Mouse (Mus musculus): ENCODE measurements around the gene Prelid1. TPM values are rescaled to one million over a fixed set of nuclear protein-coding genes. Genes with fewer than 3 reads are reported as not detected.
A peak's percentile ranks its signal among the peaks of the same experiment; 100 is the strongest.

The Prelid1 gene
- total and polyA plus RNA-seq, 2 experiments from 2014 or later, result 159 to 313 TPM

DNA sequence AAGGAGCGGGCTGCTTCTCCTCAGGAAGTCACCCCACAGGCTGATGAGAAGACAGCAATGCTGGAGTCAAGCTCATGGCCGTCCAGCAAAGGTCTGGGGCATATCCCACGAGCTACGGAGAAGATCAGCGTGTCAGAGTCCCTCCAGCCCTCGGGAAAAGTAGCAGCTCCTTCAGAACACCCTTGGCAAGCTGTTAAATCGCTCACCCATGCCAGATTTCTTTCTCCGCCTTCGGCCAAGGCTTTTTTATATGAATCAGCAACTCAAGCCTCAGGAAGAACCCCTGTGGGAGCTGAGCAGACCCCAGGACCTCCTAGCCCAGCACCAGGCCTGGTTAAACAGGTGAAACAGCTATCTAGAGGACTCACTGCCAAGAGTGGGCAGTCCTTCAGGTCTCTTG lies 7.2 kb upstream of the Prelid1 start:
- Histone ChIP-seq H3K4me1 (ENCODE audit: insufficient read depth) (no peaks in the 10 kb centered on the region), H3K4me3 (ENCODE audit: low read depth, low read length) (no peak overlapping the region), H3K27ac (ENCODE audit: low read depth, low read length) (no peak overlapping the region), H3K9me3 (ENCODE audit: low read length) (no peaks in the 10 kb centered on the region), H3K9ac (no peak overlapping the region), H3K27me3 (ENCODE audit: insufficient read depth, low read length) (no peaks in the 10 kb centered on the region), H3K4me2 (ENCODE audit: low read depth) (no peak overlapping the region), H3K36me3 (ENCODE audit: insufficient read depth) (peaks cover 73% of the 10 kb centered on the region)
- no peak for ATAC-seq
- TF ChIP-seq CTCF (IDR thresholded peaks at IDR 0.05; ENCODE audit: low read depth), result no peak
- no peak for DNase-seq
- WGBS, result 83% methylated on average over 9 of the region's 9 CpGs

DNA sequence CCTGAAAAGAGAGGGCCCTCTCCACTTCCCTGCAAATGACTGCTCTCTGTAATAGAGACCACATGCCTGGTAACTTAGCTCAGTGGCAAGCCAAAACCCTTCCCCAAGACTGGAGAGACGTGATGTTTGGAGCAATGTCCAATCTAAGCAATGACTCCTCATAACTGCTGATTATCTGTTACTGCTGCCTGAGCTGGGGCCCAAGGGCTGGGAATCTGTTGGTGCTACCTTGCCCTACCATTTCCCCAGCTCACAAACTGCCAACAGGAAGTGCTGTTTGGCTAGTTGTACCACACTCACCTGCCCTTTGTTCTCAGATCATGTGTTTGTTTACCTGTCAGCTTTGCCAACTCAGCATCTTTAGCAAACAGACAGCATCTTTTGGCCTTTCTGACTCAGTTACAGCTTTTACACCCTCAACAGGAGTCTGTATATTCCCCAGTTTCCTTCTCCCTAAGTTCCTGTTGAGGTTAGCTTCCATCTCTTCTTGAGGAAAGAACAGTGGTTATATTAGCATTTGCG lies 5.3 kb upstream of the Prelid1 start:
- Histone ChIP-seq H3K4me3 (ENCODE audit: low read depth, low read length) (no peak overlapping the region), H3K27me3 (ENCODE audit: insufficient read depth, low read length) (no peaks in the 10 kb centered on the region), H3K27ac (ENCODE audit: low read depth, low read length) (no peak overlapping the region), H3K9ac (no peak overlapping the region), H3K36me3 (ENCODE audit: insufficient read depth) (peaks cover 70% of the 10 kb centered on the region), H3K4me1 (ENCODE audit: insufficient read depth) (no peaks in the 10 kb centered on the region), H3K4me2 (ENCODE audit: low read depth) (no peak overlapping the region), H3K9me3 (ENCODE audit: low read length) (no peaks in the 10 kb centered on the region)
- WGBS, result 88% methylated on average over 2 of the region's 2 CpGs
- no peak for DNase-seq
- TF ChIP-seq CTCF (IDR thresholded peaks at IDR 0.05; ENCODE audit: low read depth), result no peak
- no peak for ATAC-seq

- Histone ChIP-seq H3K4me2 (ENCODE audit: low read depth) (no peak overlapping the region), H3K27ac (ENCODE audit: low read depth, low read length) (no peak overlapping the region), H3K4me3 (ENCODE audit: low read depth, low read length) (no peak overlapping the region), H3K9ac (no peak overlapping the region), H3K27me3 (ENCODE audit: insufficient read depth, low read length) (no peaks in the 10 kb centered on the region), H3K36me3 (ENCODE audit: insufficient read depth) (peaks cover 39% of the 10 kb centered on the region), H3K9me3 (ENCODE audit: low read length) (no peaks in the 10 kb centered on the region), H3K4me1 (ENCODE audit: insufficient read depth) (peaks cover 12% of the 10 kb centered on the region; the same call in 1 of the 2 replicates)
- WGBS, result 83% methylated on average over 3 of the region's 3 CpGs
- TF ChIP-seq CTCF (IDR thresholded peaks at IDR 0.05; ENCODE audit: low read depth), result no peak
- no peak for DNase-seq
- ATAC-seq, result no peak
These were observed 1.9 kb upstream of the Prelid1 start for GRCm38 (mm10) chr13:55318351-55318750.

DNA sequence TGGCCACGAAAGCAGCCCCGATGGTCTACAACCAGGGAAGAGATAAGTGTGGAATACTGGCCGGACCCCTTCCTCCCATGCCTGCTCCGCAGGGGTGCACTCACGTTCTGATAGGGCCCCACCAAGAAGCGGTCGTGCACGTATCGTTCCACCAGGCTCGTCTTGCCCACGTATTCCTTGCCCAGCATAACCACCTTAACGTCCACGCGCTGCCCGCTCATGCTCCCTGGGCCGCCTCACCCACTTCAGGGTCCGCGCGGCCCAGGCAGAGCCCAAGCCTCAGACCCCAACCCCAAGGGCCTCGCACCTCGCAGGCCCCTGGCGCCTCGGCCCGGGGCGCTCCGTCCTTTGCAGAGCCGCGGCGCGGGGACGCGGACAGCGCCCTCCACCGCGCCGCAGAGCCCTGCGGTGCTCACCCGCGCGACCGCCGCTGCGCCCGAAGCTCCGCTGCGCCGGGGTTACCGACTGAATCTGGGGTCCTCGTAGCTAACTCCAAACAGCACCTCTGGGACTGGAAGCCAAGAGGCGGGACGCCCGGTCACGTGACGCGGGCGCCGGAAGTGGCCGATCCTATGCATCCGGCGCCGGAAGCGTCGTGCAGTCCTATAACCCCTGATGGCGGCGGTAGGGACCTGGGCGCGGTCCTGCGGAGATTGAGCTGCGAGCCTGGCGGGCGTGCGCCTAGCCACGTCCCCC lies 1.3 kb downstream of the Prelid1 start, which contains the start of gene Rab24:
Gene Rab24 (minus strand): TSS at position 513 of the 696 bp plus-strand sequence.
- WGBS, result 2% methylated on average over 71 of the region's 73 CpGs

DNA sequence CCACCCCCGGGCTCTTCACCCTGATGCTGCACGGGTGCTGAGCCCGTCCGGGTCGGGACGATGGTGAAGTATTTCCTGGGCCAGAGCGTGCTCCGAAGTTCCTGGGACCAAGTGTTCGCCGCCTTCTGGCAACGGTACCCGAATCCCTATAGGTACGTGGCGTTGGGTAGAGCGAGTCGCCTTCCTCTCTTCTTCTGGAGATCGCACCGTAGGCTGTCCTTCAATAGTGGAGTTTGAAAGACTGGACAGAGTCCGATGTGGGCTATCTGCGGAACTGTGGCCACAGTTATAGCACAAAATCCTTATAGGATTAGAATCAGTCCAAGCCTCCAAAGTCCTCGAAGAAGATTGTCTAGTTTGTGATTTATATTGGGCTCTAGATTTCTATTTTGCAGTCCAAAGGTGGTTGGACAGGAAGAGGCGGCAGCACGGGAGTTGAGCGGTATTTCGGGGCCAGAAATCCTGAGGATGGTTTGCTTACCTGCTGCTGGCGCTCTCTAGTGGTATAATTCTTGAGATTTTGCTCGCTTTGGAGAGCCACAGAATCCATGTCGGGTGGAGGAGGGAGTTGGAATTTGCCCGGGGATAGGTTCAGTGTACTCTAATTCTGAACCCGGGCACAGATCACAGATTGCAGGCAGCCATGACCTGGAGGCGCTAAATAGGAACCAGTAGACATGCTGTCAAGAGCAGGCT lies 2.0 kb downstream of the Prelid1 start:
- peak; percentile 49 for ATAC-seq
- H3K36me3 ChIP-seq (ENCODE audit: insufficient read depth), result peaks cover 34% of the 10 kb centered on the region
- H3K27me3 ChIP-seq (ENCODE audit: insufficient read depth, low read length), result no peaks in the 10 kb centered on the region
- DNase-seq, result peak; percentile 63
- peak; percentile 57 for TF ChIP-seq CTCF (IDR thresholded peaks at IDR 0.05; ENCODE audit: low read depth)
- H3K4me1 ChIP-seq (ENCODE audit: insufficient read depth), result peaks cover 15% of the 10 kb centered on the region; the same call in 1 of the 2 replicates
- H3K4me2 ChIP-seq (ENCODE audit: low read depth), result peak overlapping the region; percentile 90
- H3K9me3 ChIP-seq (ENCODE audit: low read length), result no peaks in the 10 kb centered on the region
- peak overlapping the region; percentile 88 for H3K4me3 ChIP-seq (ENCODE audit: low read depth, low read length)
- H3K27ac ChIP-seq (ENCODE audit: low read depth, low read length), result peak overlapping the region; percentile 73
- WGBS, result under 1% methylated on average over 31 of the region's 31 CpGs
- H3K9ac ChIP-seq, result peak overlapping the region; percentile 88

More for the DNA sequence above, 1.3 kb downstream of the Prelid1 start, which contains the start of gene Rab24:
- H3K4me1 ChIP-seq (ENCODE audit: insufficient read depth), result peaks cover 12% of the 10 kb centered on the region; the same call in 1 of the 2 replicates
- peak within 1 kb of the TSS; percentile 90 for H3K4me2 ChIP-seq (ENCODE audit: low read depth)
- peak; percentile 95 for DNase-seq
- no peaks in the 10 kb centered on the region for H3K9me3 ChIP-seq (ENCODE audit: low read length)
- H3K36me3 ChIP-seq (ENCODE audit: insufficient read depth), result peaks cover 40% of the 10 kb centered on the region
- peak within 1 kb of the TSS; percentile 73 for H3K27ac ChIP-seq (ENCODE audit: low read depth, low read length)
- no peaks in the 10 kb centered on the region for H3K27me3 ChIP-seq (ENCODE audit: insufficient read depth, low read length)
- TF ChIP-seq CTCF (IDR thresholded peaks at IDR 0.05; ENCODE audit: low read depth), result no peak
- peak within 1 kb of the TSS; percentile 88 for H3K4me3 ChIP-seq (ENCODE audit: low read depth, low read length)
- ATAC-seq, result peak; percentile 97
- H3K9ac ChIP-seq, result peak within 1 kb of the TSS; percentile 88

DNA sequence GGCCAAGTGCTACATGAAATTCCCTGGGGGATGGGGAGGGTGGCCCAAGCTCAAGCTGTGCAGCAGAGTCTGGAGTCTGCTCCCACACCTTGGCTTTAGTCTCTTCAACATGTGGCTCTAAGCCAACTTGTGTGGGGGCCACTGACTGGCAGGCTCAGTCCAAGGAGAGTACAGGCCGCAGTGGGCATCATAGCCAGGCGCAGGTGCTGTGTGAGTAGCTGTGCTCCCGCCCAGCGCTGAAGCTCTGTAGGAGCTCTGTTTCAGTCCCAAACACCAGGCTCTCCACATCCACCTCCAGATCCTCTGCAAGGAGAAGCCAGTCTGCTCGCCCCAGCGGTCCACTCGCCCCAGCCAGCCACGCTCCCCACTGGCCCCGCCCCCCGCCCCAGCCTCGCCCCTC lies 5.3 kb downstream of the Prelid1 start:
- Histone ChIP-seq H3K9me3 (ENCODE audit: low read length) (no peaks in the 10 kb centered on the region), H3K36me3 (ENCODE audit: insufficient read depth) (peaks cover 21% of the 10 kb centered on the region), H3K4me1 (ENCODE audit: insufficient read depth) (peaks cover 15% of the 10 kb centered on the region; the same call in 1 of the 2 replicates), H3K4me3 (ENCODE audit: low read depth, low read length) (no peak overlapping the region), H3K27me3 (ENCODE audit: insufficient read depth, low read length) (no peaks in the 10 kb centered on the region), H3K9ac (no peak overlapping the region), H3K27ac (ENCODE audit: low read depth, low read length) (no peak overlapping the region), H3K4me2 (ENCODE audit: low read depth) (no peak overlapping the region)
- no peak for ATAC-seq
- DNase-seq, result no peak
- no peak for TF ChIP-seq CTCF (IDR thresholded peaks at IDR 0.05; ENCODE audit: low read depth)
- 86% methylated on average over 11 of the region's 11 CpGs for WGBS
